Comparison of ENCODE assay signal across 12 mouse cellular contexts in the genomic region with DNA sequence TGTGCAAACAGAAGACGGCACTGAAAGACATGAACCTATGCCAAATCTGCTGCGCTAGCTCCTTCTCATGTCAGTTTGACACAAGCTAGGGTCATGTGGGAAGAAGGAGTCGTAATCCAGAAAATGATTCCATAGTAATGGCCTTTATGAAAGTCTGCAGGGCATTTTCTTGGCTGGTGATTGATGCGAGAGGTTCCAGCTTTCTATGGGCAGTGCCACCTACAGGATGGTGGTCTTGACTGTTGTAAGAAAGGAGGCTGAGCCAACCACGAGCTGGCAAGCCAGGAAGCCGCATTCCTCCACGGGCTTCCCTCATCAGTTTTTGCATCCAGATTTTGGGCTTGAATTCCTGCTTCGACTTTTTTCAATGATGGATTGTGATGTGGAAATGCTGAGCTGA. TPM values are rescaled to one million over a fixed set of nuclear protein-coding genes. Genes with fewer than 3 reads are reported as not detected.
A peak's percentile ranks its signal among the peaks of the same experiment; 100 is the strongest.
DNase-seq lines count a peak whose midpoint lies in the region; ATAC-seq lines count a peak whose summit lies in the region.
"Had no signal": no experiment of that assay in that cellular context is flagged by ENCODE, and none has a peak within 500 bp of the region (broad histone marks: within the 10 kb centered on the region; RNA-seq: fewer than 3 reads in every experiment).

No protein-coding gene starts in this region.

- no peak overlapping the region for H3K27ac ChIP-seq in neural tube, embryonic 15.5 days (replicated peaks)
- H3K27ac ChIP-seq: intestine, embryonic 15.5 days; liver, embryonic 13.5 days; stomach, embryonic 15.5 days had no signal

- peak; percentile 46 for DNase-seq in cerebellum, adult 11-12 months
- DNase-seq in cerebellum, adult 8-10 months = no peak
- DNase-seq in kidney, postnatal 14 days = peak; percentile 4
- DNase-seq in kidney, adult 9 months = no peak
- DNase-seq in 416B (ENCODE audit: low read depth) (peak; percentile 45), MN1 (ENCODE audit: low spot score) (no peak)
- DNase-seq: B cell, adult 2 months; liver, embryonic 13.5 days had no signal

- H3K9ac ChIP-seq in neural tube, embryonic 15.5 days (replicated peaks) = no peak overlapping the region
- H3K9ac ChIP-seq: intestine, embryonic 15.5 days; liver, embryonic 13.5 days; stomach, embryonic 15.5 days had no signal

- H3K36me3 ChIP-seq in neural tube, embryonic 15.5 days = no peaks in the 10 kb centered on the region
- H3K36me3 ChIP-seq: intestine, embryonic 15.5 days; liver, embryonic 13.5 days; stomach, embryonic 15.5 days had no signal

- 58% methylated on average over 8 of the region's 8 CpGs for WGBS in neural tube, embryonic 15.5 days

- no peak overlapping the region for H3K4me2 ChIP-seq in neural tube, embryonic 15.5 days
- H3K4me2 ChIP-seq: intestine, embryonic 15.5 days; liver, embryonic 13.5 days; stomach, embryonic 15.5 days had no signal

- H3K27me3 ChIP-seq in neural tube, embryonic 15.5 days (replicated peaks) = no peaks in the 10 kb centered on the region
- H3K27me3 ChIP-seq: intestine, embryonic 15.5 days; liver, embryonic 13.5 days; stomach, embryonic 15.5 days had no signal

- H3K4me3 ChIP-seq in neural tube, embryonic 15.5 days (replicated peaks) = no peak overlapping the region
- H3K4me3 ChIP-seq: intestine, embryonic 15.5 days; liver, embryonic 13.5 days; stomach, embryonic 15.5 days had no signal

- peak; percentile 62 for ATAC-seq in common myeloid progenitor, adult 5-6 weeks (replicated peaks; ENCODE audit: low read depth, poor library complexity, severe bottlenecking)
- no peak for ATAC-seq in neural tube, embryonic 15.5 days (ENCODE audit: low FRiP score)
- ATAC-seq: intestine, embryonic 15.5 days had no signal

- peaks cover 21% of the 10 kb centered on the region for H3K4me1 ChIP-seq in neural tube, embryonic 15.5 days
- H3K4me1 ChIP-seq: intestine, embryonic 15.5 days; liver, embryonic 13.5 days; stomach, embryonic 15.5 days had no signal

- H3K9me3 ChIP-seq in neural tube, embryonic 15.5 days (replicated peaks) = no peaks in the 10 kb centered on the region
- H3K9me3 ChIP-seq: intestine, embryonic 15.5 days; liver, embryonic 13.5 days; stomach, embryonic 15.5 days had no signal

RNA-seq across cellular contexts. Expression of a gene that starts 24.0 kb away (rescaled TPM):
- not detected in 2 replicates for total RNA-seq in common myeloid progenitor, adult 5-6 weeks (2017)
- polyA plus RNA-seq in neural tube, embryonic 15.5 days (2015; fragmentation: Nextera tagmentation; extraction: Ambion mirVana) = 67.4 and 85.1 TPM in 2 replicates

Comparison
In these comparisons a context has a peak if more than half of its experiments do, and no peak if none do; other contexts are left out.
1. DNase-seq: peak in cerebellum, adult 11-12 months (single experiment), kidney, postnatal 14 days (single experiment) and 416B (single experiment); none in cerebellum, adult 8-10 months (single experiment), kidney, adult 9 months (single experiment) and MN1 (single experiment).